Mouse (Mus musculus) urinary bladder, postnatal 10 days (tissue): ENCODE data around the gene Cux2.

ENCODE experiments used
- DNase-seq: peaks from one replicate; pipeline ENCODE4 v3.0.0; 2022; ENCODE audit warnings: low spot score

The Cux2 gene

DNA sequence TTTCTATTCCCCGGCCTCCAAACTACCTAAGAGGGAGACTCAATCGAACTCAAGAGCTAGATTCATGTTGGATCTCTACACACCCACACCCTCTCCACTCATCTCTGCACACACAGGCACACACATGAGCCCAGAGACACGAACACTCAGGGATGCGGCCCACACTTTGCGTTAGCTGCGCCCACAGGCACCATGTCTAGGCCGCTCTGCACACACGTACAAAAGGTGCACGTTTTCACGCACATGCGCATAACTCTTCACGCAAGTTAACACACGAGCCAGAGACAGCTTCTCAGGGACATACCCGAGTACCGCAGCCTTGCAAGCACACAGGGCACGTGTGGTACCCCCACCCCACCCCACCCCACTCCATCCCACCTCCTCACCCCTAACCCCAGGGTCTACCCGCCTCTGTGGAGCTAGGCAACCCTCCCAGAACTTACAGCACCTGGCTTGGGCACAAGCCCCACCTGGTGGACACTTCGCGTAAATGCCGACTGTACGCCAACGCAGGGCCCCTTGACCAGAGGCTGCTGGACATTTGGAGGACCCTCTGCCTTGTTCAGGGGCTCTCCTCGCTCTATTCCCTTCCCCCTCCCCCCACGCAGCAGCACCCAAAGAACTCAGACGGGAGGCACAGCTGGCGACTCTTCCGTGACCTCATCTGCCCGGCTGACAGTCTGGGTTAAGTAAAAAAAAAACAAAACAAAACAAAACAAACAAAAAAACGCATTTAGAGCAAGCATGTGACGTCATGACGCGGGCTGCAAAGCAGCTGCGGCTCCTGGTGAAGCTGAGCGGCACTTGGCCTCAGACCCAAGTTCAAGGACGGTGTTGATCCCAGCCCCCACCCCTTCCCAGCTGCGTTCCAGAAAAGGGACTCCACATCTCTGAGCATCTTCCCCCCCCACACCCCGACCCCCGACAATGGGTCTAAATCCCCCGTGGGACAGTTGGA lies 9.4 kb upstream of the Cux2 start:
- no peak for DNase-seq

DNA sequence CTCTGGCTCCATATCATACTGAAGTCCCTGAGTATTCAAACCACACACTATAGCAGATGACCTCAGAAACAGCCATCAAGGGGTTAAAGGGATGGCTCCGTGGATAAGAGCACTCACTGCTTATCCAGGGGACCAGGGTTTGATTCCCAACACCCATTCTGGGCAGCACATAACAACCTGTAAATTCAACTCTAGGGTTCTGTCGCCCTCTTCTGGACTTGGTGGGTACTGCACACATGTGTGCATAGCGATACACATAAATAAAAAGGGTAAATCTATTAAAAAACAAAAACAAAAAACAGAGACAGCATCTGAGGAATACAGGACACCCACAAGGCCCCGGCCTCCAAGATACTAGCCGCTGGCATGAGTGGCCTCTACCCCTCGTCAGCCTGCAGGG lies 7.7 kb upstream of the Cux2 start:
- no peak for DNase-seq

DNA sequence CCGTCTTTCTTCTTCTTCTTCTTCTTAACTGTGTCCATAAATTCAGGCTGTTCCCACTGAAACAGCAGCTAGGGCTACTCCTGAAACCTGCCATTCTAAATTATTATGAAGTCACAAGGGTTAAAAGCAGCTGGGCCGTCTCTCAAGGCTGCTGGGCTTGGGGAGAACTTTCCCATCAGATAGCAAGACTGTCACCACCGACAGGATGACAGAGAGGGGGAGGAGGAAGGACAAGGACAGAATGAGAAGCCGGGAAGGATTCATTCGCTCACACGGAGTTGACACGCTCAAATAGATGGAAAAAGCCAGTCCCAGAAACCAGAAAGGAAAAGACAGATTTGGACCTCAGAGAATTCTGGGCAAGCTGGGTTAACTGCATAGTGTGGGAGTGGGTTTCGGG lies 6.7 kb upstream of the Cux2 start:
- no peak for DNase-seq

DNA sequence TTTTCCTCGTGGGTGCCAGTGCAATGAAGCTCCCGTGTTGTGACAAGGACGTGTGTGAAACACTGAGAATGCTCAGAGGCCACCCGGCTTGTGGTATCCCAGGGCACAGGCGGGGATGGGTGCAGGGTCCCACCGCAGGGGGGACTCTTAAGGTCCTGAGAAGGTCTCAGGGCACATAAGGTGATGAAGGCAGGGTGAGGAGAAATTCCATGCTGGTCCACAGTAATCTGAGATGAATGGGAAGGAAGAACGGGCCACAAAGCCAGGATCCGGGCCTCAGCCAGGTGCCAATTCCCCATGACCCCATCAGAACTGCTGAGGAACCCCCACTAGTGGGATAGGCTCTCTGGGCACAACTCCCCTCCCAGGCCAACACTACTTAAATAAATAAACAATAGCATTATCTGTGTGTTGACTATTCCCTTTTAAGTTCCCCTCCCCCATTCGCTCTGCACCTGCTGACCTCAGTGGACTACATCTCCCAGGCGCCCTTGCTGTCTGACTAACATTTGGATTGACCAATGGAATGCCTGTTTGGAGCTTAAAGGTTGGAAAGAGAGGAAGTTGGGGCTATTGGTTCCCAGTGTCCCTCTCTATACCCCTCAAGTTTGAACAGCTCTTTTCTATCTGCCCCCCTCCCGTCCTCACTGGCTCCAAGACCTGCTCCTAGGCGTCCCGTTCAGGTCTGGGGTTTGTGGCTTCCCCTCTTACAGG lies 4.4 kb upstream of the Cux2 start:
- DNase-seq: no peak

DNA sequence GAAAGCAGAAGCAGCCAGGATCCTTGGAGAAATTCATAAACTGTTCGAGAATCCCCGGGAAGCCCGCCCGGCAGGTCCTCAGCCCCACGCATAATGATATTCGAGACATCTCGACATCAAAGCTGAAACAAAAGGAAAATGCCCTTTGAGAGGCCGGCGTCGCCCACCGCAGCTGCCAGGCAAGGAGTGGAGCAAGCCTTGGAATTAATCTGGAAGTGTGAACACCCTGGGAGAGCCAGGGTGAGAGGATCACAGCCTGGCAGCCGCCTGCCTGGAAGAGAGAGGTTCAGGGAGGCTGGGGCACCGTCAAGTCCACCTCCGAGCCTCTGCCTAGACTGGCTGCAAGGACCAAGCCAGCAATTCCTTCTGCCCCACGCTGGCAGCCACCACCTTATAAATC lies 3.7 kb upstream of the Cux2 start:
- no peak for DNase-seq

DNA sequence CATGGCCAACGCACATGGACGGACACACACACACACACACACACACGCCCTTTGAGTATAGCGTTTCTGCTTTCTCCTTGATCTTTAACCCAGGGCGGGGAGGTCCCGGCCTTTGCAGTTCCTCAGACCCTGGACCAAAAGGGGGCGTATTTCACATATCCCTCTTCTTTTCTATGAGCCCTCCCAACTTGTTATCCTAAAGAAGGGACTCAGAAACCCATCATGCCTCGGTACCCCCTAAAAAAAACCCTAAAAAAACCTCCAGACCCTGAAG lies 867 bp upstream of the Cux2 start:
- no peak for DNase-seq

DNA sequence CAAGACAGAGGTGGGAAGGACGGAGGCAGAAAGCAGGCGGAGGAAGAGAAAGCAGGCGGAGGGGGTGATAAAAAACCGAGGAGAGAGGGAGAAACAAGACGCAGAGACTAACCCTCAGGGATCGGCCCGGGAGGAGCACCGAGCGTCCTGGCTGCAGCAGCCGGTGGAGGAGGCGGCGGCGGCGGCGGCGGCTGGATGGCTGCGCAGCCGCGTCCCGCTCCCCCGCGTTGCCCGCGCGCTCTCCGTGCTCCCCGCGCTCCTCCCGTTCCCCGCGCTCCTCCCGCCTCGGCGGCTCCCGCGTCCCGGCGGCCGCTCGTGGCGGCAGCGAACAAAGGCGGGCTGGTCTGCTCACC lies 262 bp downstream of the Cux2 start:
- no peak for DNase-seq

DNA sequence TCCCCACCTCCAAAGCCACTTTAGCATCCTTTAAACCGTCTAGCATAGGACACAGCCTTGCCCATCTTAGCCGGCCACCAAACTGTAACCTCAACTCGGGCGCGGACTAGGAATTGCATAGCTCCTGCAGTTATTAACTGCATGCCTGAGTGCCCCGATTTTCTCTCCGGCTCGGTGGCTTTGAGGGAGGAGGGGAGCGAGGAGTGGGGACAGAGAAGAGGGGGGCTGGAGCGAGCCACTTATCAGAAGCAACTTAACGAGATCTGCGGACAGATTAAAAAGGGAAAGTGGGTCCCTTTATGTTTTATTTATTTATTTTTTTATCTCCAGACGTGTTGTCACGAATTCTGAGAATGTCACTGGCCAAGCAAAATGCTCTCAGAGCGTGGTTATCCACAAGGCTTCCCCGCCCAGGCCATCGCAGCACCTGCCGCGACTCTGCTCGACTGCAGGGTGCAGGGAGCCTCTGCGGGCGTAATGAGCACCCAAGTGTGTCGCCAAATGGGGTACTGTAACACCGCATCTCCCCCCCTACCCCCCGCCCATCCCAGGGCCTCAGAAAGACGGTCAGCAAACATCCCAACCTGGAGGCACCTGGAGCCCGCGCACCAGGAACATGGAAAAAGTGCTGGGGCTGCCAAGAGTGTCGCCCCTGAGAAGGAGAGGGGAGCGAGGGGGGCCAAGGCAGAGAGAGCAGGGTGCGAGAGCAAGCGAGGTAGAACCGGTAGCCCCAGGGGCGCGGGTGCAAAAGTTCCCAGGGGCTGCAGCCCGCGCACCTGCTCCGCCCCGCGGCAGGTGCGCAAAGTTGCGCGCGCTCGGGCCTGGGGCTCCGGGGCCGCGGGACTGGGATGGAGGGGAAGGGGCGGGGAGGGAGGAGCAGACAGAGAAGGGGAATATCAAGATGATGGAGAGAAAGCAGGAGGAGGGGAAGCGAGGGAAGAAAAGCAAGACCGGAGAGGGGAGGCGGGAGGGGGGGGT lies 927 bp downstream of the Cux2 start:
- no peak for DNase-seq

DNA sequence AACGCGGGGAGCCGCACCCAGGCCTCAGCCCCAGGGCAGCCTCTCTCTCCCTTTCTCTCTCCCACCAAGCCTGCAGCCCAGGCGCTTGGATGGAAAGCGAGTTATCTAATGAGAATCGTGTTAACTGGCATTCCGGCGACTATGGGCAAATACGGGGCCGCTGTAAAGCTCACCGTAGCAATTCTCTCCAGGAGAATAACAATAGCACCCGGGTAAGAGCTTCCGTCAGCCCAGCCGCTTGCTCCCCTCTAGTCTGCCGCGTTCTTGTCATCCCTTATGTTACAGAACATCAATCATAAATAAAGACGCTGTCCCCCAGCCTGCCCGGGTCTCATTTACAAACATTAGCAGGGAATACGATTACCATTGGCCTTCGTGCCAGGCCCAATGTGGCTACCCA lies 1.6 kb downstream of the Cux2 start:
- DNase-seq: no peak

DNA sequence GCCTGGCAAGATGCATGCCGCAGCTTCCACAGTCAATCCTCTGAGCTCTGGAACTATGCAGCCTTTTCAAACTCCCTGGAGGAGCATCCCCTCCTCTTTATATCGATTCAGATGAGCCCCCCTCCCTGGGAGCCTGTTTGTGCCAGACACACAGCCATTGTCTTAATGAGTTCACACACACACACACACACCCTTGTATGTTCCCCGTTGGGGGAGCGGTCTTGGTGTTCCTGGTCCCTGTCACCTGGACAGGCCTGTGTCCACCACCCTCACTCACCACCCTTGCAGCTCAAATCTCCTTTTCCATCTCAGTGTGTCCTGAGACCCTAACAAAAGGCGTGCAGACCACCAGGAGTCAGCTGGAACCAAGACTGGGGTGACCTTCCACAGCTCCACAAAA lies 2.1 kb downstream of the Cux2 start:
- DNase-seq: no peak

DNA sequence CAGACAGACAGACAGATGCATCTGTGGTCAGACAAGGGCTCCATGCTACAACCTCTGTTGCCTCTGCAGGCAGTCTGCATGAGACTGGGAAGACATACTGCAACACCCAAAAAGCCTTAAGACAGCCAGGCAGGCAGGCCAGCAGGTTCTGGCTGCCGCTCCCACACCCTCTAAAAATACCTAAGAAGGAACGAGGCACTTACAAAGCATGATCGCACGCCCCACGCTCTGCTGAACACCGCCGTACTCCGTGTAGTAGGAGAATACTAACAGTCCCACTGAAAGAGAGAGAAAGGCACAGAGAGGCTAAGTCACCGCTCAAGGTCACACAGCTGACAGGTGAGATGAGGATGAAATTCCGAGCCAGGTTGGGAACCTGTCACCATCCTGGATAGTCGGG lies 6.3 kb downstream of the Cux2 start:
- DNase-seq: no peak

DNA sequence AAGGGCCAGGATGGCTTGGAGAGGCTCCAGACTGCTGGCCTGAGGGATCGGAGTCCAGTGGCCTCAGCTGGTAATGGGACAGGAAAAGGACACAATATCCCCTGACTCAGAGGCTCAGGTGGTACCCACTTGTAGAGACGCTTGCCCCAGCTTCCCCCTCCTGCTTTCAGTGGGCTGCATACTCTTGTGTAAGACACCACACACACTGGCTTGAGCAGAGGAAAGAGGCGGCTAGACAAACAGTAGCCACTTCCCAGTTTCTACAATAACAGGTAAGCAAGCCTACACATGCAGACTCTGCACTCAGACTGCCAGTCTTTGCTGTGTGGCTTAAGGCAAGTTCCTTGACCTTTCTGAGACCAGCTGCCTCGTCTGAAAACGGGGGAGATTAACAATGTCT lies 14.6 kb downstream of the Cux2 start:
- DNase-seq: no peak

DNA sequence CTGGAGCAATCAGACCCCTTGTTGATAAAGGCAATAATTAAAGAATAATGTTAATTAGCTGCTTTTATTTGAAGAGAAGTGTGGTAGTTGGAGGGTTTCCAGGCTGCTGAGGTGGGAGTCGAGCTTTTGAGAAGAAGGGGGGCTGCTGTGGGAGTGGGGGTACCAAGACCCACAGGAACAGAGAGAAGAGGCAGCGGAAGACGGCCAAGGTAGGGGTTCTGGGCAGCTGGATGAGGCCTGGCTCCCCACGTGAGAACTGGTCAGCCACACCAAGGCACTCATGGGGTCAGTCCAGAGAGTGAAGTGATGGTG lies 16.8 kb downstream of the Cux2 start:
- DNase-seq: no peak

DNA sequence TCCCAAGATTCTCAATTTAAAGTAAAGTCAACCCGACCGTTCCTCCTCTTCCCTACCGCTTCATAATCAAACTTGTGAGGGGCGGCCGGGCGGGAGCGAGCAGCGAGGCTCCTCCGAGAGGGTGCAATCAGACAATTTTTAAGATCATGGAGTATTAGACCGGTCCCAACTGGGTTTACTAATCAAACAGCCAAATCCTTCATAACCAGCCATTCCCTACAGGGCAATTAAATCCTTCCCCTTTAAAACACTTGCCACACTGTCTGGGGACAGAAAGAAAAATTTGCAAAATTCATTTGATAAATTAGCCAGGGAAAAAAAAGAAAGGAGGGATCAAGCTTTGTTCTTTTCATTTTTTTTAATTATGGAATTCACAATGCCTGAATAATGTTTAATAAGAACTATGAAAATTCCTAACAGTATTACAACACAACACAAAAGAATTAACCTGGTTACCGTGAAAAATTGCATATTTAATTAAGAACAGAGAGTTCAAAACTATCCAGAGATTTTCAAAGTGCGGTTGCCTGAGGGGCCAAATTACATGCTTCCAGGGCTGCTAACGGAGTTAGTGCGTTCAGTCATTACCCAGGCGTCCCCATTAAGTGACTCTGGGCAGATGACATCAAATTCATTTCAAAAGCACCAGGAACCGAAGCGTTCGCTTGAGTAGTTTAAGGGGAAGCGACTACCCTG lies 17.3 kb downstream of the Cux2 start:
- no peak for DNase-seq

DNA sequence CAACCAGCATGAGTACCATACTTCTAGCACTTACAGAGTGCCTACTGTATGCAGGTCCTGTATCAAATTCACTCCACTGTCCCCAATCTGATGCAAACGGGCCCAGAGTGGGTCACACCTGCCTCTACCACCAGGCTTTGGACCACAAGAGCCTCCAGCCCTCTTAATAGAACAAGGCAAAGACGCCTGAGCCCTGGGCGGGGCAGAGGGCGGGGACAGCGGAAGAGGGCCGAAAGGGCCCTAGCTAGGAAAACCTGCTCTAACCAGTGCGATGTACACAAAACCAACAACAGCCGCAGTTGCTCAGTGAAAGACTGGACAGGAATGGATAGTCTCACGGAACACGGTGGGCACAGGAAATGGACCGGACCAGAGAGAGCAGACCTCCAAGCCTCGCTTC lies 18.8 kb downstream of the Cux2 start:
- DNase-seq: no peak

DNA sequence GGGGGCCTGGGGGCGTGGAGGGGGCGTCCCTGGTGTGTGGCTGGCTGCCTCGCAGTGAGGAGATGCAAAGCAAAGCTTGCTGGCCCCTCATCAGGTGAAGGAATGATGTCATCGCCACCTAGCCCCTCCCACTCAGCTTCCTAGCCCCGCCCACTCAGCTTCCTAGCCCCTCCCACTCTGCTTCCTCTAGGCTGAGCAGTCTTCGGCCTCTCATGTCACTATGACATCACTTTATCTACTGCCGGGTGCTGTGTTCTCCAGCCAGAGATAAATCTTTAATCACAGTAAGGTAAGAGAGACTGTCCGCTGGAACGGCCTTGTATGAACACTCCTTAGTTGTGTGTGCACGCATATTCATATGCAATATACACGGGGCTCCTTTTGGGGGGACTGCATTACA lies 19.3 kb downstream of the Cux2 start:
- no peak for DNase-seq

DNA sequence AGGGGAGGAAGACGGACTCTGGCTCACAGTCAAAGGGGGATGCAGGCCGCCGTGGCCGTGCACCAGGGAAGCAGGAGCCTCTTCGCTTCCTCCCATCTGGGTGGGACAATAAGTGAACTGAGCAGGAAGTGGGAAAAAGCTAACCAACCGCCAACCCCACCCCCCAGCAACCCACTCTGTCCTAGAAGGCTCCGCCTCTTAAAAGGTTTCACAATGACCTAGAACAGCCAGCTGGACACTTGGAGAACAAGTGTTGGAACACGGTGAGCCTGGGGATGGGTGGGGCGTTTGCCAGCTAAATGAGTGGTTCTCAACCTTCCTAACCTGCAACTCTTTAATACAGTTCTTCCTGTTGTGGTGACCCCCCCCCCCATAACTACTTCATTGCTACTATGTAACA lies 23.1 kb downstream of the Cux2 start:
- no peak for DNase-seq

DNA sequence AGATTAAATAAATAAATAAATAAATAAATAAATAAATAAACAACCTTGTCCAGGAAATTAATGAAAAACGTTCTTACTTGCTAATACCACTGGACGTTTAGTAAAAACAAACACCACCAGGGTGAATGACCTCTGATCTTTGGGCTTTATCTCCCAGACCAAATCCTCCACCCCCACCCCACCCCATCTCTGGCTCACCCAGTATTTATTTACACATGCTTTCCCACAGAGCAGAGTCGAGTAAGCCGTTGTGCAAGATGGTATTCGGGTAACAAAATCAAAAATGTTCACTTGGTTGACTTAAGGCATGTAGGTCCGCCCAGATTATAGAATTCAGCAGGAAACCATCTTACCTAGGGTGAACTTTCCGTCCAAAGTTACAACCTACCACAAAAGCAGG lies 23.6 kb downstream of the Cux2 start:
- DNase-seq: no peak

DNA sequence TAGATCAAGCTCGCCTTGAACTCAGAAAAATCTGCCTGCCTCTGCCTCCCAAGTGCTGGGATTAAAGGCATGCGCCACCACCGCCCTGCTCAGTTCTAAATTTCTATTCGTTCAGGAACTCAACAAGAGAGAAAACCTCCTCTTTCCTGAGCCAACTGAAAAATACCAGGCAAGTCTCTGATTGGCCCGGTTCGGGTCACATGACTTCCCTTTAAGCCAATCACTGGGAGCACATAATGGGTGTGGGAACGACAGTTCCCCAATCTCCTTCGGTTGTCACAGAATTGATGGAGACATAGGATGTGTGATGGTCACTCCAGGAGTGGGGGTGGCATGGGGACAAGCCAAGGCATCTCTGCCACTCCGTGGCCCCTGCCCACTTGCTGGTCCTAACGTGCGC lies 24.8 kb downstream of the Cux2 start:
- no peak for DNase-seq

DNA sequence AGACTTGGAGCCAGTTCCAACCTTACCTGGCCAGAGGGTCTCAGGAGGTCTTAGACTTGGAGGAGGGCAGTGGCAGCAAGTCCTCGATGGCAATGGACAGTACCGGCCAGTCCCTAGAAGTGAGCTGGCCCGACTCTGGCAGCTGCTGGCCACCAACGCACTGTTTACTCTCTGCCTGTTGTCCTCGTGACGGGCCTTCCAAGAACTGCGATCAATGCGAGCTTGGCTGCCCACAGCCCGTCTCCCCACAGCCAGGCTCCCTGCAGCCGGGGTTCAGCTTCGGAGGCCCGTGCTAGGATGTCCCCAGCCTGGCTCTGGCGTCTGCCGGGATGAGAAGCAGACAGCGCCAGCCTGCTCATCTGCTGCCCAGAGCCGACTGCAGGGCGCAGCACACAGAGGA lies 30.6 kb downstream of the Cux2 start:
- no peak for DNase-seq

DNA sequence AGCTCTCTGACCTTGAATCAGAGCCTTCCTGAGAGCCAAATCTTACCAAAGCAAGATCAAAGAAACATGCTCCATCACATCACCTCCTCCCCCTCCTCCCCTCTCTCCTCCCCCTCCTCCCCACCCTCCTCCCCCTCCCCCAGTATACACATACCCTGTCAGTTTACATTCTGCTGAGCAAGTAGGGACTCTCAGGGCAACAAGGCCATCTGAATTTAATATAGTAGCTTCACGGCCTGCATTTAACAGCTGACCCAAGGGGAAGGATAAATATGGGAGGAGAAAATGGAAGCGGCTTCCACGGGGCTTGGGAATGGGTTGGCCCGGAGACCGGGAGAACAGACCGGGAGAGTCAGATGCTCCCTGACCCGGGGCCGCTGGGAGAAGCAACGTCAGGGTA lies 32.1 kb downstream of the Cux2 start:
- DNase-seq: no peak

DNA sequence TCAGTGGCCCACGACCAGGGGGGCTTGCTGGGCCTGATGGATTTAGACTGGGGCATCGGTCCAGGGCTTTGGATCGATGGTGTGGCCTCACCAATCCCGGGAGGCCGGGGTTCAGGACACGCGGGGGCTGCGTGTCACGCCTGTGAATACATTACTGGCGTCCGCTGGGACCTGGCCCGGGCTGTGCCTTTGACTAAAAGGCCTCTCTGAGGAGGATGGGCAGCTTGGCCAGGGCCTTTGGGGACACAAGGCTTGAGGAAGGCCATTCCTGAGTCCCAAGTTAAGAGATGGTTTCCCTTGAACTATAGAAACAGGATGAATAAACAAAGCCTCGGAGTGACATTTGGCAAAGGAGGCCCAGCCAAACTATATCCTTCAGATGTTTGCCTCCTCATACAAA lies 32.6 kb downstream of the Cux2 start:
- DNase-seq: no peak
